Mouse (Mus musculus) MN1 (cell line): ENCODE measurements around the gene Rap1a.

Source experiments
- DNase-seq: peaks from one replicate; pipeline ENCODE4 v3.0.0-alpha.2; 2016; ENCODE audit warnings: low spot score

Rap1a gene

GRCm38 (mm10) chr3:105693327-105694080 lies 107.6 kb downstream of the Rap1a start:
- DNase-seq = no peak

DNA sequence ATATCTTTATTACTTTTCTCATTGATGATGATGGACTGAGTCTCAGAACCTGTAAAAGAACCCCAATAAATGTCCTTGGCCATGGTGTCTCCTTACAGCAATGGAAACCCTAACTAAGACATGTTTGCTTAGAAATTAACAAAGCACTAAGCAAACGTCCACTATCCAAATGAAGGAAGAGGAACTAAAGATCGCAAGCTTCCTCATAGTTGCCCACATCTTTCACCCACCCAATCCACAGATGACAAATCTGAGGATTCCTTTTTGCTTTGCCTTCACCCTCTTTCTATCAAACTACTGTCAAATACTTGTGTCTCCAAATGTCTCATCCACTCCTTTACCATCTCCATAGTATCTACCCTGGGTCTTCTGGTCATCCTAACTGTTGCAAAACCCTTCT lies 112.6 kb downstream of the Rap1a start:
- DNase-seq = no peak

DNA sequence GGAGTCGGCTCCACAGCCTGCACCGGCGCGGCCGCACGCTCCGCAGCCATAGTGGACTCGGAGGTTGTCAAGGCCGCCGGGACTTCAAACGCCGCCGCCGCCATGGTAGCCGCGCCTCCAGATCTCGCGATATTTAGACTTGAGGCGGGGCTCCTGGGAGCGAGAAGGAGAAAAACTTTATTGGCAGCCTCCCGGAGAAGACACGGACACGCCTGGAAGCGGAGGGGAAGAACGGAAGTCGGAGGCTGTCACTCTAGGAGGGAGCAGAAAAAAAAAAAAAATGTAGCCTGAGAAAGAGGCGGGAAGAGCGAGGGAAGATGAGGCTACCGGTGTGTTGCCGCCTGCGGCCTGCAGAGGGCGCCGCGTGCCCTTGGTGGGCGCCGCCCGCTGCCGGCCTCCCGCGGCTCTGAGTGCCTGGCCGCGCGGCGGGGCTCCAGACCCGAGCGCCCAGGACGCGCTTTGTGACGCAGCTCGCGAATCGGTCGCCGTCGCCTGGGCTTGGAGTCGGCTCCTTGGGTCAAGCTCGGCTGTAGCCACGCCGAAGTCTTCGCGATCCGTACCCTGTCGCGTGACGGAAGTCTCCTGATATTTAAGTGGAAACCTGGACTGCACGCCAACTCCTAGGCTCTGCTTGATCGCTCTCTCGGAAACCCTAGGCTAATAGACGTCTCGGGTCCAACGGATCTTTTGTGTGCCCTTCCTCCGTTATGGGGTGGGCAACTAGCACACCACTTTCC lies 113.6 kb downstream of the Rap1a start, which contains the start of gene Ddx20:
Gene Ddx20 (minus strand): TSS at position 251 of the 737 bp plus-strand sequence.
- peak; percentile 98 for DNase-seq

- no peak for DNase-seq
These were observed 114.5 kb downstream of the Rap1a start for GRCm38 (mm10) chr3:105686394-105687323.

DNA sequence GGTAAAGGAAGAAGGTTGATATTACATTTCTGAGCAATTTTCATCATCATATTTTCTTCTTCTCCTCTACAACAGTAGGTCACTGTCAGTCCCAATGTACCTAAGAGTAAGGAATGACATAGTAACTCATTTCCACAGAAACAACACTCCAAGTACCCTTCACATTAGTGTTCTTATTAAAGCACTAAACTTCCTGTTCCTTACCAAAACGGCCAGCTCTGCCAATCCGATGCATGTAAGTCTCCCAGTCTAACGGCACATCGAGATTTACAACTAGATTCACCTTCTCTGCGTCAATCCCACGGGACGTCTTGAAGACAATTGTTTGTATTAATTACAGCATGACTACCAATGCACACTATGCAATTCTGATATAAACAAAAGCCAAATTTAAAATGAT lies 120.8 kb downstream of the Rap1a start:
- no peak for DNase-seq
